Mouse (Mus musculus): Measurements from ENCODE around the gene Cstf1. TPM values are rescaled to one million over a fixed set of nuclear protein-coding genes. Genes with fewer than 3 reads are reported as not detected.
A peak's percentile ranks its signal among the peaks of the same experiment; 100 is the strongest.

The Cstf1 gene
- total RNA-seq, 1 experiment = 67.2 TPM

- Histone ChIP-seq H3K27ac (ENCODE audit: insufficient read depth, low read depth, low read length, poor library complexity, severe bottlenecking) (no peak overlapping the region), H3K4me3 (ENCODE audit: insufficient read depth in 1 of 2, low read depth in 1 of 2, low read length in 2 of 2, poor library complexity in 1 of 2, severe bottlenecking in 1 of 2) (no peak overlapping the region), H3K9me3 (ENCODE audit: control insufficient read depth, insufficient read depth, low read depth, low read length) (no peaks in the 10 kb centered on the region), H3K4me1 (ENCODE audit: control insufficient read depth in 2 of 2, insufficient read depth in 2 of 2, low read length in 2 of 2, poor library complexity in 1 of 2) (peaks cover 9 to 43% of the 10 kb centered on the region in 2 experiments), H3K9ac (ENCODE audit: insufficient read depth, low read depth, low read length, poor library complexity, severe bottlenecking) (0 out of 2 replicates have a peak overlapping the region, but pooled peaks have one; percentile 2), H3K36me3 (ENCODE audit: control insufficient read depth, insufficient read depth, low read length, poor library complexity, severe bottlenecking) (no peaks in the 10 kb centered on the region)
- DNase-seq (ENCODE audit: low read depth, low spot score) = no peak
- in situ Hi-C loops (cut with MboI; ENCODE audit: low sequenced_read_pairs in 2 of 2, unreplicated experiment in 2 of 2) = no loop called here
- no peak for TF ChIP-seq ZNF384 (IDR thresholded peaks at IDR 0.05; ENCODE audit: low read depth, low read length)
- no peak for TF ChIP-seq ZC3H11A (IDR thresholded peaks at IDR 0.05; ENCODE audit: borderline replicate concordance, low read depth, low read length)
- TF ChIP-seq CHD2 (IDR thresholded peaks at IDR 0.05; ENCODE audit: low read depth, low read length) = no peak
Measured at GRCm38 (mm10) chr2:172395961-172396360, 25.5 kb downstream of the Cstf1 start.

GRCm38 (mm10) chr2:172399901-172400300 lies 29.4 kb downstream of the Cstf1 start:
- in situ Hi-C loops (cut with MboI; ENCODE audit: low sequenced_read_pairs in 2 of 2, unreplicated experiment in 2 of 2) = no loop called here
- no peaks in the 10 kb centered on the region for H3K36me3 ChIP-seq (ENCODE audit: control insufficient read depth, insufficient read depth, low read length, poor library complexity, severe bottlenecking)
- H3K4me1 ChIP-seq (ENCODE audit: control insufficient read depth in 2 of 2, insufficient read depth in 2 of 2, low read length in 2 of 2, poor library complexity in 1 of 2) = peaks cover 9 to 36% of the 10 kb centered on the region in 2 experiments
- no peak for DNase-seq (ENCODE audit: low read depth, low spot score)
- TF ChIP-seq ZC3H11A (IDR thresholded peaks at IDR 0.05; ENCODE audit: borderline replicate concordance, low read depth, low read length) (no peak), MAFK (IDR thresholded peaks at IDR 0.05; ENCODE audit: insufficient read depth, low read depth, low read length) (no peak)
- H3K9me3 ChIP-seq (ENCODE audit: control insufficient read depth, insufficient read depth, low read depth, low read length) = no peaks in the 10 kb centered on the region
- H3K4me3 ChIP-seq (ENCODE audit: insufficient read depth in 1 of 2, low read depth in 1 of 2, low read length in 2 of 2, poor library complexity in 1 of 2, severe bottlenecking in 1 of 2) = no peak overlapping the region
- H3K27ac ChIP-seq (ENCODE audit: insufficient read depth, low read depth, low read length, poor library complexity, severe bottlenecking) = no peak overlapping the region
- H3K9ac ChIP-seq (ENCODE audit: insufficient read depth, low read depth, low read length, poor library complexity, severe bottlenecking) = no peak overlapping the region

GRCm38 (mm10) chr2:172401116-172401825 lies 30.8 kb downstream of the Cstf1 start:
- H3K4me3 ChIP-seq (ENCODE audit: insufficient read depth in 1 of 2, low read depth in 1 of 2, low read length in 2 of 2, poor library complexity in 1 of 2, severe bottlenecking in 1 of 2) = no peak overlapping the region
- no peak for DNase-seq (ENCODE audit: low read depth, low spot score)
- H3K27ac ChIP-seq (ENCODE audit: insufficient read depth, low read depth, low read length, poor library complexity, severe bottlenecking) = no peak overlapping the region
- H3K9ac ChIP-seq (ENCODE audit: insufficient read depth, low read depth, low read length, poor library complexity, severe bottlenecking) = no peak overlapping the region
- TF ChIP-seq ZC3H11A (IDR thresholded peaks at IDR 0.05; ENCODE audit: borderline replicate concordance, low read depth, low read length) = no peak
- no peak for TF ChIP-seq MAFK (IDR thresholded peaks at IDR 0.05; ENCODE audit: insufficient read depth, low read depth, low read length)
- TF ChIP-seq CHD2 (IDR thresholded peaks at IDR 0.05; ENCODE audit: low read depth, low read length) = no peak
- no peak for TF ChIP-seq ZNF384 (IDR thresholded peaks at IDR 0.05; ENCODE audit: low read depth, low read length)
- H3K9me3 ChIP-seq (ENCODE audit: control insufficient read depth, insufficient read depth, low read depth, low read length) = no peaks in the 10 kb centered on the region
- H3K36me3 ChIP-seq (ENCODE audit: control insufficient read depth, insufficient read depth, low read length, poor library complexity, severe bottlenecking) = no peaks in the 10 kb centered on the region
- peaks cover 6 to 30% of the 10 kb centered on the region in 2 experiments for H3K4me1 ChIP-seq (ENCODE audit: control insufficient read depth in 2 of 2, insufficient read depth in 2 of 2, low read length in 2 of 2, poor library complexity in 1 of 2)
- in situ Hi-C loops (cut with MboI; ENCODE audit: low sequenced_read_pairs in 2 of 2, unreplicated experiment in 2 of 2) = no loop called here

GRCm38 (mm10) chr2:172404239-172404638 lies 33.8 kb downstream of the Cstf1 start:
- H3K4me3 ChIP-seq (ENCODE audit: insufficient read depth in 1 of 2, low read depth in 1 of 2, low read length in 2 of 2, poor library complexity in 1 of 2, severe bottlenecking in 1 of 2) = no peak overlapping the region
- no peak for DNase-seq (ENCODE audit: low read depth, low spot score)
- in situ Hi-C loops (cut with MboI; ENCODE audit: low sequenced_read_pairs in 2 of 2, unreplicated experiment in 2 of 2) = no loop called here

GRCm38 (mm10) chr2:172405011-172405410 lies 34.5 kb downstream of the Cstf1 start:
- in situ Hi-C loops (cut with MboI; ENCODE audit: low sequenced_read_pairs in 2 of 2, unreplicated experiment in 2 of 2) = no loop called here
- no peak for DNase-seq (ENCODE audit: low read depth, low spot score)
- peaks cover 0 to 12% of the 10 kb centered on the region in 2 experiments; a peak in 2 of 4 replicates for H3K4me1 ChIP-seq (ENCODE audit: control insufficient read depth in 2 of 2, insufficient read depth in 2 of 2, low read length in 2 of 2, poor library complexity in 1 of 2)
- H3K4me3 ChIP-seq (ENCODE audit: insufficient read depth in 1 of 2, low read depth in 1 of 2, low read length in 2 of 2, poor library complexity in 1 of 2, severe bottlenecking in 1 of 2) = no peak overlapping the region
- H3K27ac ChIP-seq (ENCODE audit: insufficient read depth, low read depth, low read length, poor library complexity, severe bottlenecking) = no peak overlapping the region
- no peaks in the 10 kb centered on the region for H3K9me3 ChIP-seq (ENCODE audit: control insufficient read depth, insufficient read depth, low read depth, low read length)
- no peaks in the 10 kb centered on the region for H3K36me3 ChIP-seq (ENCODE audit: control insufficient read depth, insufficient read depth, low read length, poor library complexity, severe bottlenecking)
- no peak overlapping the region for H3K9ac ChIP-seq (ENCODE audit: insufficient read depth, low read depth, low read length, poor library complexity, severe bottlenecking)
- no peak for TF ChIP-seq HCFC1 (IDR thresholded peaks at IDR 0.05; ENCODE audit: borderline replicate concordance, insufficient read depth, low read length)
- TF ChIP-seq MAFK (IDR thresholded peaks at IDR 0.05; ENCODE audit: insufficient read depth, low read depth, low read length) = no peak
- no peak for TF ChIP-seq CHD2 (IDR thresholded peaks at IDR 0.05; ENCODE audit: low read depth, low read length)
- TF ChIP-seq ZC3H11A (IDR thresholded peaks at IDR 0.05; ENCODE audit: borderline replicate concordance, low read depth, low read length) = no peak
- no peak for TF ChIP-seq ZNF384 (IDR thresholded peaks at IDR 0.05; ENCODE audit: low read depth, low read length)

More at GRCm38 (mm10) chr2:172404239-172404638, 33.8 kb downstream of the Cstf1 start:
- Histone ChIP-seq H3K27ac (ENCODE audit: insufficient read depth, low read depth, low read length, poor library complexity, severe bottlenecking) (no peak overlapping the region), H3K9ac (ENCODE audit: insufficient read depth, low read depth, low read length, poor library complexity, severe bottlenecking) (no peak overlapping the region), H3K4me1 (ENCODE audit: control insufficient read depth in 2 of 2, insufficient read depth in 2 of 2, low read length in 2 of 2, poor library complexity in 1 of 2) (peaks cover 2 to 17% of the 10 kb centered on the region in 2 experiments; a peak in 3 of 4 replicates), H3K9me3 (ENCODE audit: control insufficient read depth, insufficient read depth, low read depth, low read length) (no peaks in the 10 kb centered on the region), H3K36me3 (ENCODE audit: control insufficient read depth, insufficient read depth, low read length, poor library complexity, severe bottlenecking) (no peaks in the 10 kb centered on the region)
- TF ChIP-seq MAFK (IDR thresholded peaks at IDR 0.05; ENCODE audit: insufficient read depth, low read depth, low read length) (no peak), ZNF384 (IDR thresholded peaks at IDR 0.05; ENCODE audit: low read depth, low read length) (no peak), HCFC1 (IDR thresholded peaks at IDR 0.05; ENCODE audit: borderline replicate concordance, insufficient read depth, low read length) (no peak), CHD2 (IDR thresholded peaks at IDR 0.05; ENCODE audit: low read depth, low read length) (no peak), ZC3H11A (IDR thresholded peaks at IDR 0.05; ENCODE audit: borderline replicate concordance, low read depth, low read length) (no peak)

Measured in ES-E14 (cell line).